Mouse (Mus musculus) left cerebral cortex, postnatal 36 days (tissue): ENCODE data around the gene Gsto1. TPM values are rescaled to one million over a fixed set of nuclear protein-coding genes. Genes with fewer than 3 reads are reported as not detected.

ENCODE experiments used
- DNase-seq, 2 experiments: peaks; one replicate each; pipeline ENCODE4 v3.0.0; 2021 to 2022; ENCODE audit warnings: low spot score in 2 of 2, mixed read lengths in 1 of 2
- intact Hi-C: fragments of 180-260 bp; cut with DNase I; formaldehyde crosslinking; loops from one replicate; pipeline ENCODE4 v1.15.1; 2025
- total RNA-seq, 2 experiments: library from RNA; stranded (reverse); gene quantifications; 2 replicates each; pipeline ENCODE4 v1.2.3; 2021

The Gsto1 gene
- total RNA-seq, 2 experiments from 2014 or later, result 46.6 to 50.3 TPM

DNA sequence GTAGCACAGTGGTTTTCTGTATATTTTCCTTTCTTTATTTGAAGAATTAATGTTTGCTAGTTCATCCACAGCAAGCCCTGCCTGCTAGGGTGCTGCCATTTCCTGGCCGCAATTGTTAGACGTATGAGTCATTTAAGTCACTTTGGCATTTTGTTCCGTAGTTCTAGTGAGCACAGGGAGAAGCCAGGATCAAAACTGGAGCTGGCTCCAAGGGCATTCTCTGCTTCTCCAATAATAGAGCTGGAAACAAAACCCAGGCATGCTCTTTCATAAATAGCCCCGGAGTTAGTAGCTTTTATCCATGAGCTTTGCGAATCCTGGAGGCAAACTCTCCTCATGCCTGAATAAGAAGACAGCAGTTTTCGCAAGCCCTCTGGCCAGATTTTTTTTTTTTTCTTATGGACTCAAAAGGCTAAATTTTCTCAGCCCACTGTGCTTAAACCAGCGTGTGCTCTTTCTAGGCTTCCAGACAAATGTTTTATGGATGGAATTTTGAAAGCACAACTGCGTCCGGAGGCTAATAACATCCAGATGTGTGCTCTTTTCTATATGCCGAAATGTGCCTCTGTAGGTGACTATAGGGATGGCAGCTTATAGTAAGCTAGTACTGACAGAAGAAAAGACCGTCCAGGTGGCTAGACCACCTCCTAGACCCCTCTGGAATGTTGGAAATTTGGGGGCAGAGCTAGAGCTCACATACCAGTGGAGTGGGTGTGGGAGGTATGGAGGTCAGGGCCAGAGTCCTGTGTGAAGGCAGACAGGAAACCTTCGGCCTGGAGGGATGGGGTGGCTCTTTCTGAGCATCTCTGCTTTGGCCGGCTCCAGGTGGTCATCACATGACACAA is 597 bp upstream of the Gsto1 start:
- no peak for DNase-seq
- intact Hi-C loops, result no loop called here

DNA sequence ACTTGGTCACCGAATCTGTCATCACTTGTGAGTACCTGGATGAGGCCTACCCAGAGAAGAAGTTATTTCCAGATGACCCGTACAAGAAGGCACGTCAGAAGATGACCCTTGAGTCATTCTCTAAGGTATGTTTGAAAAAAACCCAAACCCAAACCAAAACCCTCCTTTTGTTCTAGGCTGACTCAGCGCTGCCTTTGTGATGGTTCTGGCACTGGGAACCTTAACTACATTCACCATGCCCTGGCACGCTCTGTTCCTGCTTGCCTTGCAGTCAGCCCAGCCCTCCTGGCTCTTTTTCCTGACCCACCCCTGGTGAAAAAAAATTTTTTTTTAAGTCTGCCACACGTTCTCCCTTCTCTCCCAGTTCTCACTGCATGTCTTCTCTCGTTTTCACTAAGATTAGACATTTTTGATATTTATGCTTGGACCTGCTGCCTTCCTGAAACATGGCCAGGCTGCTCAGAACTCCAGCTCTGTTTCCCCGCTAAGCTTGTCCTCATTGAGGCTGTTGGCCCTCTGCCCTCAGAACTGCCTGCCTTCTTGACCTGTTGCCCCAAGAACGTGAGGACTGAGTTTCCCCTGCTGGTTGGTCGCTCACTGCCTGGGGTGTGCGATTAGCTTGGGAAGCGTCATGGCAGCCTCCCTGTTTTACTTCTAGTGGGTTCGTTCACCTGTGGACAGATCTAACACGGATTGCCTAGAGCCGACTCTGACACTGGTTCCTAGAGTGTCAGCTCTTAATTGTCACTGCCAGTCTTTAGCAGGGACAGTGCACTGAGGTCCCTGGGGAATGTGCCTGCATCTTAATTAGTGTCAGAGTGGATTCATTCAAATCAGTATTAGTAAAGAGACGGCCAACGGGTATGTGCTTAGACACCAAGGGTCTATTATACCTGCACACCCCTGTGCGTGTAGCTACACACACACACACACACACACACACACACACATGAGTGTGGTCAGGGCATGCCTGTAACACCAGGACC is 3.5 kb downstream of the Gsto1 start:
- intact Hi-C loops, result no loop called here
- no peak for DNase-seq

DNA sequence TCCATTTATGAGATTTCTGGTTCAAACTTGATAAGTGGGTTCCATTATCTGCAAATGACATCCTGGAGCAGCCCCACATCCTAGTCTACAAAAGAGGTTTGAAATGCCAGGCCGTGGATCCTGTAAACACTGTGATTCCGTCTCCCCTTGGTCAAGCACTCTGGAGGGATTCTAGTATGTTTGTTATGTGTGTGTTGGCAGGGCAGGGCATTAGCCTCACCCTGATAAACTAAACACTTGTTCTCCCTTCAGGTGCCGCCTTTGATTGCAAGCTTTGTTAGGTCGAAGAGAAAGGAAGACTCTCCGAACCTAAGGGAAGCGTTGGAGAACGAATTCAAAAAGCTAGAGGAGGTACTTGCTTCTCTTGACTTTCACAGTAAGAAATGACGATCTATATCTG is 4.4 kb downstream of the Gsto1 start:
- no peak for DNase-seq
- intact Hi-C loops, result no loop called here

DNA sequence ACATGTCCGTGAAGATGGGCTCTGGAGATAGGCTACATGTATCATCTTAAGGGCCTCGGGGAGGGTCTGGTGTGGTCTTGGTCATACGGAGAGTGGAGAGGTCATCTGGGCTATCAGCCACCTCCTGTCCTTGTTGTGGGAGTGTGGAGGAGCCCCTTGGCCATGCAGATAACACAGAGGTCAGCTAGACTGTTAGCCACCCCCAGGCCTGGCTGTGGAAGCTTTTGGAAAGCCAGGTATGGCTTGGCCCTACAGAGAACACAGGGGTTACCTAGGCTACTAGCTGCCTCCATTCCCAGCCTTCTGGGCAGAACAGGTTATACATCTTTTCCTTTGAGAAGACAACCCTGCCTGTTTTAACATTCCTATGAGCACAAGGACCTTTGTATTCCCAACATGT is 7.8 kb downstream of the Gsto1 start:
- intact Hi-C loops, result no loop called here
- no peak for DNase-seq

DNA sequence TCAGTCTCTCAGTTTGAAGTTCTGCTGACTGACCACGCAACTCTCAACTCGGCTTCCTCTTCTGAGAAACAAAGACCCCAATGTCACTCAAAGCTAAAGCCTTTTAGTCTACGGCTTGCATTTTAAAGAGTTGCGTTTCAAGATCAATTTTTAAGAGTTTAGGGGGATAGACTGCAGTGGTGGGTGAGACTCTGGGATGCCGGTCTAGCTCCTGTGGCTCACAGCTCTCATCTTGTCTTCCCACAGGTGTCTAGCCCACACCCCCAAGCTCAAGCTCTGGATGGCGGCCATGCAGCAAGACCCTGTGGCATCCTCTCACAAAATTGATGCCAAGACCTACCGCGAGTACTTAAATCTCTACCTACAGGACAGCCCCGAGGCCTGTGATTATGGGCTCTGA is 9.3 kb downstream of the Gsto1 start:
- intact Hi-C loops, result no loop called here
- no peak for DNase-seq

DNA sequence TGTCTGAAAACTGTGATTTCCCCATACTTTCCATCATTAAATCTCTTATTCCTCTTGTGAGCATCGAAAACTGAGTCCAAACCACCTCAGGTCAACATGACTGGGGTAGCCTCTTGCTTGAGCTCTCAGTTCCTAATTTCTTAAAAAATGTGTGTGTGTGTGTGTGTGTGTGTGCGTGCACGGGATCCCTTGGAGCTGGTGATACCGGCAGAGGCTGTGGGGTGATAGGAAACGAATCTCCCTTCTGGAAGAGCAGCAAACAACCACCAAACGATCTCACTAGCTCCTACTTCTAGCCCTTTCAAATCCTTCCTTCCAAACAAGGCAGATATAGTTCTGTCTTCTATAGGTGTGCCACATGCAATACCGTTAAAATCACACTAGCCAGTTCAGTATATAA is 10.0 kb downstream of the Gsto1 start:
- no peak for DNase-seq
- intact Hi-C loops, result no loop called here

DNA sequence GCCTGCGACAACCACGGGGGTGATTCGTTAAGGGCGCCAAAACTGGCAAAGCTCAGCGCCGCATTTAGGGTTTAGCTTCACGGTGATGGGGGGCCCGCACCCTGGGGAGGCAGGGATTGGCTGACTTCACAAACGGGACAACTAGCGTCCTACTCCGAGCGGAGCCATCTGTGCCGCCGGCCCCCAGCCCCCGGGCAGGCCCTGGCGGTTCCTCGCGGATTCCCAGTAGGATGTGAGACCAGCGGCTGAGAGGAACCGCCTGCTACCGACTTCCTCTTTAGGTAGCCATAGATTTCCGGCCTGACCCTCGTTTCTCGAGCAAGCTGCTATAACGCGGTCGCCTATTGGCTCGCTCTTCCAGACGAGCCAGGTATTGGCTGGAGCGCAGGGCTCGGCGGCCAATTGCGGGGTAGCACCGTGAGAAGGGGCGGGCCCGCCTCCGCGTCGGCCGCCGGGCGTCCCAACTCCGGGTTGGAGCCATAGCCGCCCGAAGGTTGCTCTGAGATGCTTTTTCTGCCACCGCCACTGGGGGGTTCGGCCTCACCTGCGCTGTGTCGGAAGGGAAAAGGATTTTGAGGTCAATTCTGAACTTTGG is 10.7 kb downstream of the Gsto1 start, which contains the start of gene Gsto2:
Gene Gsto2, plus strand, starts transcription at position 182 of the 595 bp plus-strand sequence.
- intact Hi-C loops, result no loop called here
- DNase-seq, result peak; percentile 93 to 96

DNA sequence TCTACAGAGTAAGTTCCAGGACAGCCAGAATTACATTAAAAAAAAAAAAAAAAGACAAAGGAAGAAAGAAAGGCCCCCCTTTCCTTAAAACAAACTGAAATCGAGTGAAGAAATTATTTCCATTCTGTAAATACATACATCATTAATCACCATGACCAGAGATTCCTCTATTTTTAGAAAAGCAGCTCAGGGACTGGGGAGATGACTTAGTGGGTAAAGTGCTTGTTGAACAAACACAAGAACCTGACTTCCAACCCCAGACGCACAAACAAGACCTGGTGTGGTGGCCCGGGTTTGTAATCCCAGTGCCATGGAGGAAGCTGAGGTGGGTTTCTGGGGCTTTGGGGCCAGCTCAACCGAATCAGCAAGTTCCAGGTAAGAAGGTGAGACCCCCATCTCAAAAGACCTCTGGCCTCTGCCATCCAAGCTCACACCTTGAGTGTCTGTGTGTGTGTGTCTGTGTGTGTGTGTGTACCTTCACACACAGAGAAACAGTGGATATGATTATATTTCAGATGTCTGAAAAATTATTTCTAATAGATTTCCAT is 12.9 kb downstream of the Gsto1 start:
- intact Hi-C loops, result no loop called here
- no peak for DNase-seq

DNA sequence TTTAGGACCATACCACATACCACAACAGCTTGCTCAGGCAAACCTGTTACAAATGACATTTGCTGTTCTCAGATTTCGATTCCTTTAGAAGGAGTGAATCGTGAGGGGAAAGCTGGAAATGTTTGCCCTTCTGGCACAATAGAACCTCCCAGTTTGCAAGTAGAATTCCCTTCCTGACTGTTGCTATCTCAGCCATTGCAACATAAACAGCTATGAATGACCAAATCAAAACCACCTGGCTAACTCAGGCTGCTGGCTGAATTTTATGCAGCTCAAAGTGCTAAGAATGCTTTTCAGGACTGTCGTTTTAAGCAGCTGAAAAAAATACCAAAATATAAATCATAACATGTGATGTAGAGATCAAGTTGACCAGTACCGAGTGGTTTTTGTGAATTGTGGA is 14.2 kb downstream of the Gsto1 start:
- intact Hi-C loops, result no loop called here
- DNase-seq, result no peak

DNA sequence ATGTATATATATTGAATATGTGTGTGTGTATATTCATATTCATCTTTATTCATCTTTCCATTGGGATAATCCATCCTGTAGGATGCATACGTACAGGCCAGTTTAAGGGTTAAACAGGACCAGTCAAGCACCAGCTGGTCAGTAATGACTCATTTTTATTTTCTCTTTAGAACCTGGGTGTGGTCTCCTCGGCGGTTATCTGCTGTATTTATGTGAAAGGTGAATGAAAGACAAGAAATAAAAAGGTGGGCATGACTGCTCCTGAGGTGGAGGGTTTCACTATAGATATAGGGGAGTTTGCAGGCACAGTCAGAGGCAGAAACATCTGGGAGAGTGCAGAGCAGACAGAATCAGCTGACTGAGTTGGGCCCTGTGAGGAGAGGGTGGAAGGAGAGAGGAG is 14.7 kb downstream of the Gsto1 start:
- intact Hi-C loops, result no loop called here
- no peak for DNase-seq

DNA sequence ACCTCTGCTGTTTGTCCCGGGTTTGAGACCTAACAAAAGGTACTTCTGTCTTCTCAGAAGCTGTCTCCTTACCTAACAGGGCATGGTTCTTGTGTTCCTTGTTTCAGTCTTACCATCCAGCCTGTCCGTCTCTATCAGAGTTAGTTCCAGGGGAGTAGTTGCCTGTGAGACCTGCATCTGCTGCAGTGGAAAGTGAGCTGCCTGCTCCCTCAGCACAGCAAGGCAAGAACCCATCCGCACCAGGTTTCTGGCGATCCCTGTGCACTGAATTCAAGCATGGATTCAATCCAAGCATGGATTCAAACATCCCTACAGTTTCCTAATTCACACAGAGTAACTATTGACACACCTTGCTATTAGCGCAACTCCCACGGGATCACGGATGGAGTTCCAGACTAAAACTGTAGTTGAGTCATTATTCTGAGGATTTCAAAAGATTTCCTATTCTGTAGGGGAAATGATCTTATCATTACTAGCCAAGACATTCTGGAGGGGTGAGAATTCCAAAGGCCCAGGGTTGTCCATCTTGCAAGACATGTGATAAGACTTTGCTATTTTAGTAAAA is 15.4 kb downstream of the Gsto1 start:
- intact Hi-C loops, result no loop called here
- DNase-seq, result no peak

DNA sequence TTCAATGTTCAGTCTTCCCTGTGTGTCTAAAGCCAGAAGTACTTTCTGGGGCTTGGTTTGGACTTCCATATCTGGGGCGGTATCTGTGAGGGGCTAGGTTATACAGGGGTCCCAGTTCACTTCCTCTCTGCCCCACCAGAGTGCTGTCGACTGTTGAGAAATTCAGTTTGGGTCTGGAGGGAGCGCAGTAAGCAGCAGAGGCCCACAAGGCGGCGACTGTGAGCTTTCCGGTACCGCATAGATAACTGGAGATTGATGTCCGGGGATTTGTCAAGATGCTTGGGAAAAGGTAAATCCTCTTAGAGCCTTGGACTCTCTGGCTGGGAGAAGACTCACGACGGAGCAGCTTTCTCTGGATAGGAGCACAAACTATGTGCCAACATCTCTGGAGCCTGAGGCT is 16.7 kb downstream of the Gsto1 start:
- intact Hi-C loops, result no loop called here
- DNase-seq, result no peak

DNA sequence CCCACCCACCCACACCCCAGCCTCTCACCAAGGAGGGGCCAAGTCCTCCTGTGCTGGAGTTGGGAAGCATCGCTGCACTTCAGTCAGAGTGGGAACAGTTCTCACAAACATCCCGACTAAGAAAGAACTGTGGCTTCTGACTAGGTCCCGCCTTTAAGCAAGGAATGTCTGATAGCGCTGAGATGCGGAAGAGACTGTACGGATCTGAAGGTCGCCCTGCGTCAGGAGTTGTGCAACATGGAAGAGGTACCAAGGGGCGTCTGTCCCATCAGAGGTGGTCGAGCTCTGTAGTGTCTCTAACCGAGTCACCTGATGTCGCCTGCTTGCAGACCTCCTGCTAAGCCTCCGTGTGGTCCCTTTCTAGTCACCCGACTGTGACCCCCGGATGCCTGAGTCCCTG is 21.5 kb downstream of the Gsto1 start:
- DNase-seq, result no peak
- intact Hi-C loops, result no loop called here

DNA sequence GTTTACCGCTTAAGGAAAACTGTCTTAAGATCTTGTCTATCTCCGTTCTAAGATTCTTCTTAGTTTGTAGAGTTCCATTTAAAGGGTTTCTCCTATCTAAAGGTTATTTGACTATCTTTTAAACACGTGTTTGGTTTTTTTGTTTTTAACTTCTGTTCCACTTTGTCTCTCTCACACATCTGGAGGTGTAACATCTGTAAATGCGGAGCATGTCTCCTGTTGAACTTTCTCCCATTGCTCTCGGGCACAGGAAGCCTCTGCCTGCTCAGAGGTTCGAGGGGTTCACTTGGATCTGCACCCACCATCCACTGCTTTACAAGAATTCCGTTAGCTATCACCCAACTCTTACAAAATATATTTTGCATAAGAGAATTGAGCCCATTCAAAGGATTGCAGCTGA is 26.8 kb downstream of the Gsto1 start:
- DNase-seq, result no peak
- intact Hi-C loops, result no loop called here

DNA sequence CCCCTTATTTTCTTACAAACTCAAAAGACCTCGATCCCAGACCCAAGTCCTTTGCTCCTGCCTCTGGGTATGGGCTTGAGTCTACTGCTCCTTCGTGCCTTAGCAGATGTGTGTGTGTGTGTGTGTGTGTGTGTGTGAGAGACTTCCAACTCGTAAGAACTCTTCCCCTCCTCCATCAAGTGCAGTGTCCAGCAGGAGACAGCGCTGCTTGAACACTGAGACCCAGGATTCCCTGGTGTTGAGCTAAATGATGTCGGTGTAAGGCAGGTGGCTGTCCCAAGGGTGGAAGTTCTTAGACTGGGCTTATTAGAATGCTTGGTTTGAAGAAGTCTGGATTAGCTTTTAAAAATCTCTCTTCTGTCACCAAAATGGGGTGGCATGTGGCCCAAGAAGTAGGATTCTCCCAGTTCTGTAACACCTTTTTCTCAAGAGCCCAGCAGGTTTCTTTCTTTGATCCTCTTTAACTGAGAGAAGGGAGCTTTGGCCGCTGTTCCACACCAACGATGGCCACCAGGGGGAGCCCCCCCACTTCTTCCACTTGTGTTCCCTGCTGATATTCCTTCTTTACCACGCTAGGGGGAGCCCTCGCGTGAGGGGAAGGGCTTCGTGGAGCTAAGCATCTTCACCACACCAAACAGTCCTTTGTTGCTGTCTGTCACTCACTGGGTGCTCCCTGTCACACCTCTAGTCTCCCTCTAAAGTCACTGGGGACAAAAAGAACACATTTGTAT is 27.5 kb downstream of the Gsto1 start:
- intact Hi-C loops, result loop anchor here (2.0 kb wide), 1 partner anchor 50 kb away; no protein-coding TSS in a partner anchor
- DNase-seq, result peak; percentile 64 to 65

DNA sequence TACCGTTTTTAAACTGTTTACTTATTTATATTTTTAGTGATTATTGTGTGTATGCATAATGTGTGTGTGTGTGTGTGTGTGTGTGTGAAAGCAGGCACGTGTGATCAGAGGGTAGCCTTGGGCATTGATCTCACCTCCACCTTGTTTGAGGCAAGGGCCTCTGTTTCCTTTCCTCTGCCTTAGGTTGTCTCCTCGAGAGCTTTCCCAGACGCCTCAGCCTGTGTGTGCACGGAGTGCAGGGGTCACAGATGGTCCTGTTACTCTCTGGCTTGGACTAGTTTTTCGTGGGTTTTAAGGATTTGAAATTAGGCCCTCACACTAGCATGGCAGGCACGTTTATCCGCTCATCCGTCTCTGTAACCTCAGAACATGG is 28.1 kb downstream of the Gsto1 start:
- no peak for DNase-seq
- intact Hi-C loops, result loop anchor here (2.0 kb wide), 1 partner anchor 50 kb away; no protein-coding TSS in a partner anchor

DNA sequence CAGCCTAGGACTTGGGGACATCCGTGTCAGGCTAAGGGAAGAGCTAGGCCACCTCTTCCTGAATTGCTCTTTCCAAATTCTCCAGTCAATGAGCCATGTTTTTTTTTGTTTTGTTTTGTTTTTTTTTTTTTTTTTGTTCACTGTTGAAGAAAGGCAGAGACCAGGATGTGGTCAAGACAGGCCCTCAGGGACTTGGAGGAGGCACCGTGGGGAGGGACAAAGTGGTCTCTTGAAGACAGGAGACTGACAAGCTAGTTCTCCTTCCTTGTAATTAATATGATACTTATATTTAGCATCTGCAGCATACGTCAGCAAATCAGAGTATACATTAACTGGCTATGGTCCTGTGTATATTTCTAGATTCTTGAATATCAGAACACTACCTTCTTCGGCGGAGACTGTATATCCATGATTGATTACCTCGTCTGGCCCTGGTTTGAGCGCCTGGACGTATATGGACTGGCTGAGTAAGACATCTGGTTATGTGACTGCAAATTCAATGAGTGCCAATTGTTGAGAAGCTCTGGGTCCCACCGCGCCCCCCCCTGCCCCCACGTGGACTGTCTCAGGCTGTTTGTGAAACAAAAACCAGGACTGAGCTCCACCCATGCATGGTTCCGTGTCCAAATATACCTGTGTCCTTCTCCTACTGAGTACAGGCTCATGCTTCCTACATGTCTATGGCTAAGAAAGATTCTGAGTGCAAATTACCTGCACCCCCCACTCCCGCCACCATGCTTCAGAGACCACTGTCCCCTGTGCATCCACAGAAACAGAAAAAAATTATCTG is 29.7 kb downstream of the Gsto1 start:
- intact Hi-C loops, result no loop called here
- no peak for DNase-seq

DNA sequence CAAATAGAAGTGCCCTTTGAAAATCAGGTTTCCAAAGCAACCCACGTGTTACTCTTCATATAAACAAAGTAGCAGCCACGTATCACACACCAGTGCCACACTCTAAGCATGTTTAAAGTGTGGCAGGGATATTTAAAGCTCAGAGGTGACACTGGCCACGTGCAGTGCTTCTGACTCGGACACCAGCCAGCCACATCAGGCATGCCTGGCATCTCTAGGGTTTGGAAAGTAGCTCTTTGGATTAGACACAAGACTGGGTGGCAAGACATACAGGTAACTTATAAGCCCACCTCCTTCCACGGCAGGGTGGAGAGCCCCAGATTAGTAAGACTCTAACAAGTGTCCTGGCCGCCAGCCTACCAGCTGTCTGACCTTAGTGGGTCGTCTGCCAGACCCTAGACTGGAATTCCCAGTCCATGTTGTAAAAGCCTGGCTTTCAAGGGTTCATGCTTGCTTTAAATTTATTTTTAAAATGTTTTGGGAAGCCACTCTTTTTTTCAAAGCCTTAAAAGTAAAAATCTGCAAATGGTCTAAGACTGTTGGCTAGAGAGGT is 30.5 kb downstream of the Gsto1 start:
- intact Hi-C loops, result no loop called here
- DNase-seq, result no peak
